Mouse (Mus musculus) midbrain, postnatal 0 days (tissue): ENCODE results near the gene Rcor2. TPM values are rescaled to one million over a fixed set of nuclear protein-coding genes. Genes with fewer than 3 reads are reported as not detected.

Source experiments
- ATAC-seq: fragments of 200-750 bp; cut with Nextera tagmentation; 2 replicates; pipeline ENCODE4 v1.8.0; 2017; ENCODE audit warnings: moderate number of reproducible peaks, mild to moderate bottlenecking, moderate TSS enrichment, moderate library complexity; ENCODE audit not compliant: low FRiP score
- DNase-seq: peaks from one replicate; pipeline ENCODE4 v3.0.0-alpha.2; 2015; ENCODE audit warnings: low spot score
- H3K27ac ChIP-seq: fragments of 300-500 bp; sonication (generic); 2 replicates; pipeline ENCODE4 v1.5.1; 2014; ENCODE audit warnings: low read depth, mild to moderate bottlenecking, low read length, mixed read lengths
- H3K27me3 ChIP-seq: fragments of 300-500 bp; sonication (generic); 2 replicates; pipeline ENCODE4 v1.6.1; 2014; ENCODE audit warnings: low read length, control low read depth, mixed read lengths; ENCODE audit not compliant: insufficient read depth
- H3K36me3 ChIP-seq: fragments of 300-500 bp; sonication (generic); 2 replicates; pipeline ENCODE4 v1.6.1; 2014; ENCODE audit warnings: low read length, control low read depth, mixed read lengths; ENCODE audit not compliant: insufficient read depth
- H3K4me1 ChIP-seq: fragments of 300-500 bp; sonication (generic); 2 replicates; pipeline ENCODE4 v1.6.1; 2014; ENCODE audit warnings: mild to moderate bottlenecking, control low read depth, antibody characterized with exemption, low read length, mixed read lengths; ENCODE audit not compliant: insufficient read depth
- H3K4me2 ChIP-seq: fragments of 300-500 bp; sonication (generic); 2 replicates; pipeline ENCODE4 v1.6.1; 2014; ENCODE audit warnings: low read depth, mild to moderate bottlenecking, low read length, mixed read lengths; ENCODE audit not compliant: poor library complexity, severe bottlenecking
- H3K4me3 ChIP-seq: fragments of 300-500 bp; sonication (generic); 2 replicates; pipeline ENCODE4 v1.5.1; 2014; ENCODE audit warnings: low read depth, mild to moderate bottlenecking, low read length, moderate library complexity
- H3K9ac ChIP-seq: fragments of 300-500 bp; sonication (generic); replicated peaks from 2 replicates; pipeline ENCODE4 v1.6.1; 2014; ENCODE audit warnings: mild to moderate bottlenecking, low read length, moderate library complexity, mixed read lengths; ENCODE audit not compliant: poor library complexity, severe bottlenecking
- H3K9me3 ChIP-seq: fragments of 300-500 bp; sonication (generic); 2 replicates; pipeline ENCODE4 v1.6.1; 2016; ENCODE audit warnings: low read length, control low read depth
- CTCF ChIP-seq: IDR thresholded peaks from 2 replicates; pipeline ENCODE4 v1.5.1; 2016; ENCODE audit warnings: antibody characterized with exemption, mild to moderate bottlenecking
- WGBS: fragments of 180-500 bp; shearing (Covaris S2); extraction: QIAGEN DNeasy Blood & Tissue Kit; methylation state at CpG from one replicate; pipeline ENCODE4 v1.1.7; 2014; 5-methylcytosine and 5-hydroxymethylcytosine counted together
- polyA plus RNA-seq: library from polyadenylated mRNA; unstranded; fragments of >200 nt; fragmentation: Nextera tagmentation; extraction: Ambion mirVana; gene quantifications from 2 replicates; pipeline ENCODE4 v1.2.1, GENCODE M21; 2015
- total RNA-seq: library from RNA; depleted of rRNA; stranded (reverse); fragments of >200 nt; gene quantifications from 2 replicates; pipeline ENCODE4 v1.2.3, GENCODE M21; 2014

The Rcor2 gene
- total and polyA plus RNA-seq, 2 experiments from 2014 or later: 8.9 to 53.1 TPM

GRCm38 (mm10) chr19:7225096-7225690 lies 41.9 kb upstream of the Rcor2 start:
- H3K9ac ChIP-seq: no peak overlapping the region
- no peaks in the 10 kb centered on the region for H3K4me1 ChIP-seq
- DNase-seq (no peak), ATAC-seq (no peak)
- no peak for TF ChIP-seq CTCF
- H3K27ac ChIP-seq: no peak overlapping the region
- no peaks in the 10 kb centered on the region for H3K9me3 ChIP-seq
- 84% methylated on average over 9 of the region's 9 CpGs for WGBS
- H3K27me3 ChIP-seq: no peaks in the 10 kb centered on the region
- no peak overlapping the region for H3K4me2 ChIP-seq
- peaks cover 34% of the 10 kb centered on the region for H3K36me3 ChIP-seq
- no peak overlapping the region for H3K4me3 ChIP-seq

DNA sequence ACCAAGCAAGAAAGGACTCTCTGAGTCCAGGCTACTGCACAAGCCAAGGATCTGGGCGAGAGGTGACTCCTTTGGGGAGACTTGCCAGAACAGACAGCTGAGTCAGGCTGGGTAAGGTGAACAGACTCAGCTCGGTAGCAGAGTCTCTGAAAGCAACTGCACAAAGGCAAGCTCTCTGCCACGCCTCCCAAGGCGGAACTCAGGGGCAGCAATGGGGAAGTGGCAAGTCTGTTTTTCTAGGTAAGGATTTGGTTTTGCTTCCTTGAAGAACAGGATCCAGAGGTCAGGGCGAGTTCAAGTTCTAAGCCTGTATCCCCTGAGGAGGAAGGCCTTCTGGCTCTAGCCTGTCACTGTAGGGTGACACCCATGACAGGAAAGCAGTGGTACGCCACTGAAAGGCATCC lies 40.6 kb upstream of the Rcor2 start:
- Histone ChIP-seq H3K9ac (no peak overlapping the region), H3K4me3 (no peak overlapping the region), H3K36me3 (peaks cover 37% of the 10 kb centered on the region), H3K4me2 (no peak overlapping the region), H3K27me3 (no peaks in the 10 kb centered on the region), H3K4me1 (no peaks in the 10 kb centered on the region), H3K27ac (no peak overlapping the region), H3K9me3 (no peaks in the 10 kb centered on the region)
- no peak for TF ChIP-seq CTCF
- 77% methylated on average over 6 of the region's 6 CpGs for WGBS
- DNase-seq (no peak), ATAC-seq (no peak)

- ATAC-seq (peak; percentile 88), DNase-seq (peak; percentile 90)
- H3K36me3 ChIP-seq: peaks cover 13% of the 10 kb centered on the region
- no peak overlapping the region for H3K4me3 ChIP-seq
- no peak overlapping the region for H3K27ac ChIP-seq
- no peaks in the 10 kb centered on the region for H3K27me3 ChIP-seq
- H3K9ac ChIP-seq: no peak overlapping the region
- no peak overlapping the region for H3K4me2 ChIP-seq
- H3K4me1 ChIP-seq: no peaks in the 10 kb centered on the region
- 50% methylated on average over 8 of the region's 8 CpGs for WGBS
- TF ChIP-seq CTCF: peak; percentile 93
- no peaks in the 10 kb centered on the region for H3K9me3 ChIP-seq
Measured at GRCm38 (mm10) chr19:7234537-7235221, 32.4 kb upstream of the Rcor2 start.

DNA sequence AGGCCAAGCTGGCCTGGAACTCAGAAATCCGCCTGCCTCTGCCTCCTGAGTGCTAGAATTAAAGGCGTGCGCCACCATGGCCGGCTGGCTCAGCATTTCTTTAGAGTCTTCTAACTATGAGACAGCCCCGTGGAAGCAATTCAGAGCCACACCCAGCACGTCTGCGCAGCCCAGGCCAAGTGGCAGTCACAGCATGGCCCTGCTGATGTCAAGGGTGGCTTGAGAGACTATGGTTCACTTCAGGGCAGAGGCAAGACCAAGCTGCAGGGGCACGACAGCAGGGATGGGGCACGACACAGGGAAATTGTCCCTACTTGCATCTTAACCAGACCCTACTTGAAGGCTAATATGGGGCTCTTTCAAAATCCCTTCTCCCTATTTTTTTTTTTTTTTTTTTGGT lies 31.7 kb upstream of the Rcor2 start:
- Histone ChIP-seq H3K9me3 (no peaks in the 10 kb centered on the region), H3K36me3 (peaks cover 7% of the 10 kb centered on the region), H3K4me2 (no peak overlapping the region), H3K4me3 (no peak overlapping the region), H3K27ac (no peak overlapping the region), H3K9ac (no peak overlapping the region), H3K27me3 (no peaks in the 10 kb centered on the region), H3K4me1 (0 out of 2 replicates have a peak, but pooled peaks cover 6% of the 10 kb centered on the region)
- 91% methylated on average over 9 of the region's 9 CpGs for WGBS
- TF ChIP-seq CTCF: no peak
- no peak for DNase-seq
- no peak for ATAC-seq

DNA sequence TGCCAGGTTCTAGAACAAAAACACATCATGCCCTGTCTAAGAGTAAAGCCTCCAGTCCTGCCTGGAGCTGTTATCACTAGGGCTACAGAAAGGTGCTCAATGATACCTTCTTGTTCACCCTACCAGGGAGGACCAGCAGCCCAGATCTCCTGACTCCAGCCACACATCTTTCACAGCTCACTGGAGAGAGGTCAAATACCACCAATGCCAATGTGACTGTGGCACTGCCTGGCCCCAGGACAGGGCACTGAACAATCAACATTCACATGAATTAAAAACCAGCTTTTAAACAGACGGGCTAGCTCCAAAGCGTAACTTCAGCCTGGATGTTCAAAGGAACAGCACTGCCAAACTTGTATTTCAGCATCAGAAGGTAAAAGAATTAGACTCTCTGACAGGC lies 31.1 kb upstream of the Rcor2 start:
- Histone ChIP-seq H3K9me3 (no peaks in the 10 kb centered on the region), H3K4me3 (no peak overlapping the region), H3K4me1 (0 out of 2 replicates have a peak, but pooled peaks cover 6% of the 10 kb centered on the region), H3K27me3 (no peaks in the 10 kb centered on the region), H3K27ac (no peak overlapping the region), H3K36me3 (peaks cover 5% of the 10 kb centered on the region), H3K4me2 (no peak overlapping the region), H3K9ac (no peak overlapping the region)
- DNase-seq (no peak), ATAC-seq (no peak)
- WGBS: 82% methylated on average over 2 of the region's 2 CpGs
- no peak for TF ChIP-seq CTCF

- Histone ChIP-seq H3K27ac (no peak overlapping the region), H3K4me2 (no peak overlapping the region), H3K36me3 (peaks cover 5% of the 10 kb centered on the region), H3K4me1 (0 out of 2 replicates have a peak, but pooled peaks cover 6% of the 10 kb centered on the region), H3K4me3 (no peak overlapping the region), H3K9ac (no peak overlapping the region), H3K9me3 (no peaks in the 10 kb centered on the region), H3K27me3 (no peaks in the 10 kb centered on the region)
- ATAC-seq (no peak), DNase-seq (no peak)
- 86% methylated on average over 4 of the region's 4 CpGs for WGBS
- no peak for TF ChIP-seq CTCF
Measured at GRCm38 (mm10) chr19:7236742-7237141, 30.4 kb upstream of the Rcor2 start.
